Mouse (Mus musculus) liver, postnatal 0 days (tissue): ENCODE measurements around the gene Vps52.

Source experiments
- CTCF ChIP-seq: sonication (generic); IDR thresholded peaks from 2 replicates; pipeline ENCODE4 v1.5.1; 2016; ENCODE audit warnings: antibody characterized with exemption, low read depth
- EP300 ChIP-seq: IDR thresholded peaks from 2 replicates; pipeline ENCODE4 v1.6.1; 2016; ENCODE audit warnings: antibody characterized with exemption, low read depth, mild to moderate bottlenecking

DNA sequence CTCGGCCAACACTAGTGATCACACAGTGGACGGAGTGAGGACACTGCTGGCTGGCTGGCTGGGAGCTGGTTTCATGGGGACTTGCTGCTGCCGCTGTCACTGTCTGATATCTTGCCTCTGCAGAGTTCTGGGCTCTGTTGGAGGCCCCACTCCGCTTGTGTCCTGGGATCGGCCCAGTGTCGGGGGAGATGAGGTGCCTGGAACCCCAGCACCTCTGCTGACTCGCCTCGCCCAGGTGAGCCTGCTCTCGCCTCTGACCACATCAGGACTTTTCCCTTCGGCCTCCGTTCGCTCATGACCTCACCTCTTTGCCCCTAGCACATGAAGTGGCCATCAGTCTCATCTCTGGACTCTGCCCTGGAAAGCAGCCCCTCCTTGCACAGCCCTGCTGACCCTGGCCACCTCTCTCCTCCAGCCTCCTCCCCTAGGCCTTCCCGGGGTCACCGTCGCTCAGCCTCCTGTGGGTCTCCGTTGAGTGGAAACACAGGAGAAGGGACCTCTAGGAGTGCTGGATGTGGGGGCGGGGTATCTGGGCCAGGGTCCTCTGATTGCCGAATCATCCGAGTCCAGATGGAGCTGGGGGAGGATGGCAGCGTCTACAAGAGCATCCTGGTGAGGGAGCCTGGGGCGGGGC, 20.1 kb upstream of the Vps52 start:
- TF ChIP-seq CTCF (no peak), EP300 (no peak)
